18 mouse cellular contexts compared by ENCODE assay signal in genomic region chr11:73283926-73284325, GRCm38 (mm10). TPM values are rescaled to one million over a fixed set of nuclear protein-coding genes. Genes with fewer than 3 reads are reported as not detected.
DNase-seq lines count a peak whose midpoint lies in the region; ATAC-seq and TF ChIP-seq lines count a peak whose summit lies in the region.
"Had no signal": no experiment of that assay in that cellular context is flagged by ENCODE, and none has a peak within 500 bp of the region (broad histone marks: within the 10 kb centered on the region; RNA-seq: fewer than 3 reads in every experiment).

No protein-coding gene starts in this region.

- H3K27ac ChIP-seq in gastrocnemius, adult 2 months, result peak overlapping the region; percentile 38
- H3K27ac ChIP-seq in layer of hippocampus, adult 2 months, result peak overlapping the region; percentile 64; the same call in 1 of the 2 replicates
- peak overlapping the region; percentile 57; the same call in 1 of the 2 replicates for H3K27ac ChIP-seq in stomach, embryonic 15.5 days
- H3K27ac ChIP-seq: hindbrain, embryonic 15.5 days had no signal

- DNase-seq in gastrocnemius, adult 2 months, result no peak
- no peak for DNase-seq in gastrocnemius, postnatal 4 days (ENCODE audit: low spot score in 2 of 2)
- no peak for DNase-seq in layer of hippocampus, adult 2 months (ENCODE audit: low spot score in 2 of 2)
- DNase-seq in layer of hippocampus, postnatal 10 days (ENCODE audit: low spot score in 2 of 2), result no peak
- peak; percentile 31 for DNase-seq in fibroblast of lung, adult 2 months (ENCODE audit: low read depth)
- DNase-seq in ovary, postnatal 10 days (ENCODE audit: low spot score), result no peak
- DNase-seq in cerebellum, postnatal 36 days, result no peak
- DNase-seq: liver; right cerebral cortex, postnatal 4 days had no signal

- no peaks in the 10 kb centered on the region for H3K9me3 ChIP-seq in stomach, embryonic 15.5 days
- H3K9me3 ChIP-seq: G1E; heart, embryonic 12.5 days; hindbrain, embryonic 15.5 days had no signal

- 28% methylated on average over 1 of the region's 1 CpGs for WGBS in stomach, embryonic 15.5 days

- TF ChIP-seq CTCF in gastrocnemius, adult 2 months (IDR thresholded peaks at IDR 0.05), result no peak
- no peak for TF ChIP-seq CTCF in layer of hippocampus, adult 2 months (conservative IDR thresholded peaks at IDR 0.05)

- intact Hi-C loops in gastrocnemius, adult 2 months (cut with DNase I), result no loop called here

- H3K4me3 ChIP-seq in gastrocnemius, adult 2 months, result no peak overlapping the region
- no peak overlapping the region for H3K4me3 ChIP-seq in layer of hippocampus, adult 2 months
- no peak overlapping the region for H3K4me3 ChIP-seq in stomach, embryonic 15.5 days (replicated peaks)
- H3K4me3 ChIP-seq: heart, embryonic 12.5 days; hindbrain, embryonic 15.5 days had no signal

- no peaks in the 10 kb centered on the region for H3K27me3 ChIP-seq in stomach, embryonic 15.5 days (replicated peaks)
- H3K27me3 ChIP-seq: heart, embryonic 12.5 days; hindbrain, embryonic 15.5 days had no signal

- H3K4me2 ChIP-seq in stomach, embryonic 15.5 days, result no peak overlapping the region
- H3K4me2 ChIP-seq: heart, embryonic 12.5 days; hindbrain, embryonic 15.5 days had no signal

- peaks cover 19% of the 10 kb centered on the region for H3K4me1 ChIP-seq in stomach, embryonic 15.5 days

- no peaks in the 10 kb centered on the region for H3K36me3 ChIP-seq in stomach, embryonic 15.5 days
- H3K36me3 ChIP-seq: G1E; heart, embryonic 12.5 days; hindbrain, embryonic 15.5 days had no signal

- H3K9ac ChIP-seq in stomach, embryonic 15.5 days, result no peak overlapping the region
- H3K9ac ChIP-seq: heart, embryonic 12.5 days; hindbrain, embryonic 15.5 days had no signal

- no peak for ATAC-seq in stomach, embryonic 15.5 days (ENCODE audit: insufficient read depth, low FRiP score, low read depth)
- ATAC-seq: activated CD4-positive, CD25-positive, alpha-beta regulatory T cell, adult 4 months had no signal

RNA-seq across cellular contexts. Expression of gene Trpv3, which starts 16.7 kb away (rescaled TPM):
- total RNA-seq in gastrocnemius, adult 2 months (2021), result not detected
- under 1 TPM in 1 of 2 experiments, not detected in 1; 0.05 TPM for total RNA-seq in gastrocnemius, postnatal 4 days (2021)
- total RNA-seq in layer of hippocampus, adult 2 months (2021), result under 1 TPM; 0.54 to 0.59 TPM
- total RNA-seq in layer of hippocampus, postnatal 10 days (2021), result under 1 TPM; 0.32 to 0.42 TPM
- polyA plus RNA-seq in stomach, embryonic 15.5 days (2015; fragmentation: Nextera tagmentation; extraction: Ambion mirVana), result 0.12 and 0.22 TPM in 2 replicates
- total RNA-seq: megakaryocyte, adult 5-6 weeks; monocyte, adult 5-6 weeks had no signal
- polyA plus RNA-seq: forebrain, embryonic 11.5 days; G1E had no signal

RNA-seq across cellular contexts. Expression of gene Aspa, which starts 45.5 kb away (rescaled TPM):
- 1 to 10 TPM; 2.1 to 5.1 TPM for total RNA-seq in gastrocnemius, adult 2 months (2021)
- total RNA-seq in gastrocnemius, postnatal 4 days (2021), result 1 to 10 TPM; 2.1 to 2.4 TPM
- 10 to 100 TPM; 10.8 to 12.6 TPM for total RNA-seq in layer of hippocampus, adult 2 months (2021)
- 1 to 10 TPM; 2.5 to 3.7 TPM for total RNA-seq in layer of hippocampus, postnatal 10 days (2021)
- 2.7 and 3.2 TPM in 2 replicates for polyA plus RNA-seq in stomach, embryonic 15.5 days (2015; fragmentation: Nextera tagmentation; extraction: Ambion mirVana)
- polyA plus RNA-seq: G1E; heart, embryonic 12.5 days had no signal

RNA-seq across cellular contexts. Expression of gene Gm49340, which starts 45.6 kb away (rescaled TPM):
- not detected for total RNA-seq in gastrocnemius, adult 2 months (2021)
- total RNA-seq in gastrocnemius, postnatal 4 days (2021), result not detected
- not detected for total RNA-seq in layer of hippocampus, adult 2 months (2021)
- total RNA-seq in layer of hippocampus, postnatal 10 days (2021), result not detected
- not detected in 2 replicates for polyA plus RNA-seq in stomach, embryonic 15.5 days (2015; fragmentation: Nextera tagmentation; extraction: Ambion mirVana)
- total RNA-seq: G1E; left cerebral cortex, adult 8-10 months; megakaryocyte, adult 5-6 weeks; monocyte, adult 5-6 weeks had no signal
- polyA plus RNA-seq: activated CD4-positive, CD25-positive, alpha-beta regulatory T cell, adult 4 months; forebrain, embryonic 11.5 days; G1E; heart, embryonic 12.5 days; hindbrain, embryonic 15.5 days had no signal

RNA-seq across cellular contexts. Expression of gene Spata22, which starts 45.6 kb away (rescaled TPM):
- not detected for total RNA-seq in gastrocnemius, adult 2 months (2021)
- total RNA-seq in gastrocnemius, postnatal 4 days (2021), result not detected
- total RNA-seq in layer of hippocampus, adult 2 months (2021), result not detected
- not detected for total RNA-seq in layer of hippocampus, postnatal 10 days (2021)
- 0.23 and 0.27 TPM in 2 replicates for polyA plus RNA-seq in stomach, embryonic 15.5 days (2015; fragmentation: Nextera tagmentation; extraction: Ambion mirVana)
- total RNA-seq: G1E; left cerebral cortex, adult 8-10 months; megakaryocyte, adult 5-6 weeks; monocyte, adult 5-6 weeks had no signal
- polyA plus RNA-seq: activated CD4-positive, CD25-positive, alpha-beta regulatory T cell, adult 4 months; forebrain, embryonic 11.5 days; G1E; heart, embryonic 12.5 days; hindbrain, embryonic 15.5 days had no signal

RNA-seq across cellular contexts. Expression of gene Trpv1, which starts 49.8 kb away (rescaled TPM):
- under 1 TPM; 0.06 to 0.20 TPM for total RNA-seq in gastrocnemius, adult 2 months (2021)
- under 1 TPM; 0.31 to 0.52 TPM for total RNA-seq in gastrocnemius, postnatal 4 days (2021)
- not detected for total RNA-seq in layer of hippocampus, adult 2 months (2021)
- under 1 TPM; 0.09 to 0.25 TPM for total RNA-seq in layer of hippocampus, postnatal 10 days (2021)
- polyA plus RNA-seq in stomach, embryonic 15.5 days (2015; fragmentation: Nextera tagmentation; extraction: Ambion mirVana), result 0.08 TPM in 1 of 2 replicates, not detected in the other
- total RNA-seq: G1E; megakaryocyte, adult 5-6 weeks; monocyte, adult 5-6 weeks had no signal
- polyA plus RNA-seq: activated CD4-positive, CD25-positive, alpha-beta regulatory T cell, adult 4 months; forebrain, embryonic 11.5 days; G1E; heart, embryonic 12.5 days had no signal
